Mouse (Mus musculus): ENCODE results near the gene Crp. TPM values are rescaled to one million over a fixed set of nuclear protein-coding genes. Genes with fewer than 3 reads are reported as not detected.

Crp gene
- polyA plus RNA-seq, 1 experiment: not detected

- Histone ChIP-seq H3K27me3 (ENCODE audit: control insufficient read depth, insufficient read depth, low read length) (no peaks in the 10 kb centered on the region), H3K27ac (ENCODE audit: insufficient read depth, low read depth, low read length) (no peak overlapping the region), H3K4me1 (ENCODE audit: control insufficient read depth, insufficient read depth, insufficient read length, low read length) (peaks cover 2% of the 10 kb centered on the region; the same call in 1 of the 2 replicates), H3K36me3 (ENCODE audit: control insufficient read depth, insufficient read depth, low read length) (no peaks in the 10 kb centered on the region), H3K4me3 (ENCODE audit: low read depth, low read length) (no peak overlapping the region)
- TF ChIP-seq CTCF (IDR thresholded peaks at IDR 0.05; ENCODE audit: extremely low read depth, insufficient read length, insufficient replicate concordance, low read depth, low read length): no peak
- TF ChIP-seq POLR2A (IDR thresholded peaks at IDR 0.05; ENCODE audit: low read depth, low read length): no peak
- 73% methylated on average over 8 of the region's 8 CpGs for WGBS
Measured at GRCm38 (mm10) chr1:172659688-172660087, 38.2 kb upstream of the Crp start.

- 54% methylated on average over 2 of the region's 2 CpGs for WGBS
- Histone ChIP-seq H3K4me1 (ENCODE audit: control insufficient read depth, insufficient read depth, insufficient read length, low read length) (no peaks in the 10 kb centered on the region), H3K36me3 (ENCODE audit: control insufficient read depth, insufficient read depth, low read length) (no peaks in the 10 kb centered on the region), H3K27me3 (ENCODE audit: control insufficient read depth, insufficient read depth, low read length) (no peaks in the 10 kb centered on the region), H3K4me3 (ENCODE audit: low read depth, low read length) (no peak overlapping the region), H3K27ac (ENCODE audit: insufficient read depth, low read depth, low read length) (no peak overlapping the region)
- TF ChIP-seq CTCF (IDR thresholded peaks at IDR 0.05; ENCODE audit: extremely low read depth, insufficient read length, insufficient replicate concordance, low read depth, low read length): no peak
- no peak for TF ChIP-seq POLR2A (IDR thresholded peaks at IDR 0.05; ENCODE audit: low read depth, low read length)
Measured at GRCm38 (mm10) chr1:172665457-172665856, 32.4 kb upstream of the Crp start.

- no peaks in the 10 kb centered on the region for H3K27me3 ChIP-seq (ENCODE audit: control insufficient read depth, insufficient read depth, low read length)
- no peak for TF ChIP-seq CTCF (IDR thresholded peaks at IDR 0.05; ENCODE audit: extremely low read depth, insufficient read length, insufficient replicate concordance, low read depth, low read length)
- no peak for TF ChIP-seq POLR2A (IDR thresholded peaks at IDR 0.05; ENCODE audit: low read depth, low read length)
- H3K4me3 ChIP-seq (ENCODE audit: low read depth, low read length): no peak overlapping the region
- H3K36me3 ChIP-seq (ENCODE audit: control insufficient read depth, insufficient read depth, low read length): no peaks in the 10 kb centered on the region
- H3K27ac ChIP-seq (ENCODE audit: insufficient read depth, low read depth, low read length): no peak overlapping the region
- H3K4me1 ChIP-seq (ENCODE audit: control insufficient read depth, insufficient read depth, insufficient read length, low read length): no peaks in the 10 kb centered on the region
- WGBS: 71% methylated on average over 6 of the region's 6 CpGs
Measured at GRCm38 (mm10) chr1:172667597-172667996, 30.3 kb upstream of the Crp start.

- Histone ChIP-seq H3K4me1 (ENCODE audit: control insufficient read depth, insufficient read depth, insufficient read length, low read length) (no peaks in the 10 kb centered on the region), H3K27ac (ENCODE audit: insufficient read depth, low read depth, low read length) (no peak overlapping the region), H3K36me3 (ENCODE audit: control insufficient read depth, insufficient read depth, low read length) (no peaks in the 10 kb centered on the region), H3K27me3 (ENCODE audit: control insufficient read depth, insufficient read depth, low read length) (no peaks in the 10 kb centered on the region), H3K4me3 (ENCODE audit: low read depth, low read length) (no peak overlapping the region)
- 91% methylated on average over 1 of the region's 1 CpGs for WGBS
- TF ChIP-seq POLR2A (IDR thresholded peaks at IDR 0.05; ENCODE audit: low read depth, low read length) (no peak), CTCF (IDR thresholded peaks at IDR 0.05; ENCODE audit: extremely low read depth, insufficient read length, insufficient replicate concordance, low read depth, low read length) (no peak)
Measured at GRCm38 (mm10) chr1:172670716-172671115, 27.1 kb upstream of the Crp start.

GRCm38 (mm10) chr1:172680742-172681141, 17.1 kb upstream of the Crp start:
- Histone ChIP-seq H3K4me1 (ENCODE audit: control insufficient read depth, insufficient read depth, insufficient read length, low read length) (no peaks in the 10 kb centered on the region), H3K36me3 (ENCODE audit: control insufficient read depth, insufficient read depth, low read length) (no peaks in the 10 kb centered on the region), H3K27me3 (ENCODE audit: control insufficient read depth, insufficient read depth, low read length) (no peaks in the 10 kb centered on the region), H3K4me3 (ENCODE audit: low read depth, low read length) (no peak overlapping the region), H3K27ac (ENCODE audit: insufficient read depth, low read depth, low read length) (no peak overlapping the region)
- WGBS: 92% methylated on average over 4 of the region's 4 CpGs
- TF ChIP-seq CTCF (IDR thresholded peaks at IDR 0.05; ENCODE audit: extremely low read depth, insufficient read length, insufficient replicate concordance, low read depth, low read length) (no peak), POLR2A (IDR thresholded peaks at IDR 0.05; ENCODE audit: low read depth, low read length) (no peak)

GRCm38 (mm10) chr1:172683551-172683950, 14.3 kb upstream of the Crp start:
- Histone ChIP-seq H3K4me1 (ENCODE audit: control insufficient read depth, insufficient read depth, insufficient read length, low read length) (no peaks in the 10 kb centered on the region), H3K27me3 (ENCODE audit: control insufficient read depth, insufficient read depth, low read length) (no peaks in the 10 kb centered on the region), H3K27ac (ENCODE audit: insufficient read depth, low read depth, low read length) (no peak overlapping the region), H3K4me3 (ENCODE audit: low read depth, low read length) (no peak overlapping the region), H3K36me3 (ENCODE audit: control insufficient read depth, insufficient read depth, low read length) (no peaks in the 10 kb centered on the region)
- 81% methylated on average over 5 of the region's 5 CpGs for WGBS
- TF ChIP-seq POLR2A (IDR thresholded peaks at IDR 0.05; ENCODE audit: low read depth, low read length) (no peak), CTCF (IDR thresholded peaks at IDR 0.05; ENCODE audit: extremely low read depth, insufficient read length, insufficient replicate concordance, low read depth, low read length) (no peak)

GRCm38 (mm10) chr1:172683957-172684356, 13.9 kb upstream of the Crp start:
- TF ChIP-seq CTCF (IDR thresholded peaks at IDR 0.05; ENCODE audit: extremely low read depth, insufficient read length, insufficient replicate concordance, low read depth, low read length): no peak
- no peak for TF ChIP-seq POLR2A (IDR thresholded peaks at IDR 0.05; ENCODE audit: low read depth, low read length)

GRCm38 (mm10) chr1:172685178-172685577, 12.7 kb upstream of the Crp start:
- Histone ChIP-seq H3K27me3 (ENCODE audit: control insufficient read depth, insufficient read depth, low read length) (no peaks in the 10 kb centered on the region), H3K4me1 (ENCODE audit: control insufficient read depth, insufficient read depth, insufficient read length, low read length) (no peaks in the 10 kb centered on the region), H3K36me3 (ENCODE audit: control insufficient read depth, insufficient read depth, low read length) (no peaks in the 10 kb centered on the region), H3K4me3 (ENCODE audit: low read depth, low read length) (no peak overlapping the region), H3K27ac (ENCODE audit: insufficient read depth, low read depth, low read length) (no peak overlapping the region)
- 52% methylated on average over 3 of the region's 3 CpGs for WGBS
- TF ChIP-seq POLR2A (IDR thresholded peaks at IDR 0.05; ENCODE audit: low read depth, low read length) (no peak), CTCF (IDR thresholded peaks at IDR 0.05; ENCODE audit: extremely low read depth, insufficient read length, insufficient replicate concordance, low read depth, low read length) (no peak)

More at GRCm38 (mm10) chr1:172683957-172684356, 13.9 kb upstream of the Crp start:
- no peaks in the 10 kb centered on the region for H3K27me3 ChIP-seq (ENCODE audit: control insufficient read depth, insufficient read depth, low read length)
- H3K4me3 ChIP-seq (ENCODE audit: low read depth, low read length): no peak overlapping the region
- H3K27ac ChIP-seq (ENCODE audit: insufficient read depth, low read depth, low read length): no peak overlapping the region
- WGBS: 71% methylated on average over 1 of the region's 1 CpGs
- no peaks in the 10 kb centered on the region for H3K36me3 ChIP-seq (ENCODE audit: control insufficient read depth, insufficient read depth, low read length)
- H3K4me1 ChIP-seq (ENCODE audit: control insufficient read depth, insufficient read depth, insufficient read length, low read length): no peaks in the 10 kb centered on the region
